Mouse (Mus musculus) thymus, adult 18-20 months (tissue): ENCODE measurements around the gene Podxl.
A peak's percentile ranks its signal among the peaks of the same experiment; 100 is the strongest.
"Not testable (repeated sequence)": the region's sequence is repeated elsewhere in the genome, so short reads cannot be mapped to it uniquely, and the experiment has no call there.

ENCODE experiments used
- DNase-seq, 2 experiments: peaks; one replicate each; pipeline ENCODE4 v3.0.0; 2022; ENCODE audit warnings: mixed read lengths in 2 of 2

Podxl gene

GRCm38 (mm10) chr6:31564901-31565391, 1.2 kb upstream of the Podxl start:
- DNase-seq: no peak

- no peak for DNase-seq
Observed at GRCm38 (mm10) chr6:31564182-31564531, 376 bp upstream of the Podxl start.

- no peak for DNase-seq
Observed at GRCm38 (mm10) chr6:31562371-31563080, 1.3 kb downstream of the Podxl start.

GRCm38 (mm10) chr6:31561948-31562347, 1.8 kb downstream of the Podxl start:
- not testable (repeated sequence) for DNase-seq

GRCm38 (mm10) chr6:31560138-31560959, 3.4 kb downstream of the Podxl start:
- no peak for DNase-seq

GRCm38 (mm10) chr6:31556460-31557100, 7.2 kb downstream of the Podxl start:
- no peak for DNase-seq

GRCm38 (mm10) chr6:31550876-31551532, 12.8 kb downstream of the Podxl start:
- no peak for DNase-seq

GRCm38 (mm10) chr6:31549361-31550051, 14.3 kb downstream of the Podxl start:
- no peak for DNase-seq

- no peak for DNase-seq
Observed at GRCm38 (mm10) chr6:31544318-31544717, 19.5 kb downstream of the Podxl start.

GRCm38 (mm10) chr6:31540018-31540417, 23.8 kb downstream of the Podxl start:
- DNase-seq: no peak

- DNase-seq: no peak
Observed at GRCm38 (mm10) chr6:31538112-31538511, 25.7 kb downstream of the Podxl start.

GRCm38 (mm10) chr6:31537193-31537592, 26.6 kb downstream of the Podxl start:
- DNase-seq: no peak

GRCm38 (mm10) chr6:31534705-31535104, 29.1 kb downstream of the Podxl start:
- no peak for DNase-seq

- DNase-seq: no peak
Observed at GRCm38 (mm10) chr6:31531880-31532279, 31.9 kb downstream of the Podxl start.

GRCm38 (mm10) chr6:31528339-31528738, 35.4 kb downstream of the Podxl start:
- no peak for DNase-seq

- DNase-seq: no peak
Observed at GRCm38 (mm10) chr6:31527897-31528296, 35.9 kb downstream of the Podxl start.

GRCm38 (mm10) chr6:31526929-31527328, 36.9 kb downstream of the Podxl start:
- DNase-seq: no peak

- DNase-seq: peak in 1 of 2 experiments; percentile 11
Observed at GRCm38 (mm10) chr6:31525231-31525900, 38.4 kb downstream of the Podxl start.

GRCm38 (mm10) chr6:31524647-31525046, 39.1 kb downstream of the Podxl start:
- no peak for DNase-seq

GRCm38 (mm10) chr6:31524121-31524520, 39.7 kb downstream of the Podxl start:
- no peak for DNase-seq

- no peak for DNase-seq
Observed at GRCm38 (mm10) chr6:31523657-31524056, 40.1 kb downstream of the Podxl start.

GRCm38 (mm10) chr6:31523039-31523438, 40.7 kb downstream of the Podxl start:
- no peak for DNase-seq
